Mouse (Mus musculus): ENCODE results near the gene Adra1b. TPM values are rescaled to one million over a fixed set of nuclear protein-coding genes. Genes with fewer than 3 reads are reported as not detected.

The Adra1b gene
- polyA plus RNA-seq, 2 experiments: 0.99 to 2.3 TPM

DNA sequence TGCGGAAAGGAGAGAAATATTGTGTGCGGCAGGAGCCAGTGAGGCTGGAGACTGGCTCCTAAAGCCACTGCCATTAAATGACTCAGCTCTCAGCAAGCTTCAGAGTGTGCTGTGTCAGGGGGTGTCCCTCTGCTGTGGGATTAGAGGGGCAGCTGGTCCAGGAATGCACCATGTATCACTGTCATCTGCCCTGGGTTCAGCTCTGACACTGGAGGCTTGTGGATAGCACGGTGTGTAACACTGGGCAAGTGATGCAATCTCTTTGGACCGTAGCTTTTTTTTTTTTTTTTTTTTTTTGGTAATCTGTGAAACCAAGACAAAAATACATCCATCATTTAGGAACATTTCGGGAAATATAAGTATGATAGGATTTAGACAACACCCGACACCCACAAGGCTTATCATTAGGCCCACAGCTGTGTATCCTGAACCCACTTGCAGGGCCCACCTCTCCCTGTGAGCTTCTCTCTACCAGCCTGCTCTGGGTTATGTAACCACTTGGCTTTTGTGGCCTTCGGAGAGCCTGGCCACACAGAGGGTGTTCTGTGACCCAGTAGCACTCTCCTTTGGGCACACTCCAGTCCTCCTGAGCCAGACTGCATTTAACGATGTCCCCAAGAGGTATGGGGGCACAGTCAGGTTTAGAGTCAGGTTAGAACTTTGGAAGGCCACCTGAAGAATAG lies 26.3 kb upstream of the Adra1b start:
- Histone ChIP-seq H3K27ac (replicated peaks; ENCODE audit: low read depth, low read length) (no peak overlapping the region), H3K4me3 (replicated peaks; ENCODE audit: low read length) (no peak overlapping the region), H3K9me3 (ENCODE audit: control insufficient read depth, low read length) (no peaks in the 10 kb centered on the region), H3K36me3 (ENCODE audit: control insufficient read depth, insufficient read depth, low read length) (no peaks in the 10 kb centered on the region), H3K4me2 (replicated peaks; ENCODE audit: low read depth, low read length, severe bottlenecking) (no peak overlapping the region), H3K27me3 (ENCODE audit: control insufficient read depth, insufficient read depth, low read length) (no peaks in the 10 kb centered on the region), H3K9ac (ENCODE audit: low read depth, low read length, severe bottlenecking) (no peak overlapping the region), H3K4me1 (ENCODE audit: control insufficient read depth, insufficient read depth, low read length) (no peaks in the 10 kb centered on the region)
- DNase-seq (ENCODE audit: low spot score): no peak
- ATAC-seq (ENCODE audit: low FRiP score, low read depth): no peak
- no peak for TF ChIP-seq POLR2A (IDR thresholded peaks at IDR 0.05; ENCODE audit: borderline replicate concordance, extremely low read depth, insufficient read depth, insufficient read length)
- 74% methylated on average over 8 of the region's 8 CpGs for WGBS

DNA sequence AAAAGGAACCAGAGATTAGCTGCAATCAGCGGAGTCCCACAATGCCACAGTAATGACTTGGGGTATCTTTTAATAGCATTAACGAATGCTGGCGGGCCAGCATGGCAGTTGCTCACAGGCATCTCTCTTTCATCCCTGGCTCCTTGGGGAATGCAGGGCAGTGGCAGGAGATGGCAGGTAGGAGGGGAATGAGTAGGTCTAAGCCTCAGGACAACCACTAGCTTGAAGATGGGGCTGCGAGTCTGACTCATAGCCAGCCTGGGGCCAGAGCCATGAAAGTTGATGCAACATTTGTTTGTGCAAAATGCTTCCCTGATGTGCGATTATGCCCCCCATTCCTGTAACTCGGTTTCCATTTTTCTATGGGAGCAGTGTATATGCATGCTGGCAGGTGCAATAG lies 25.2 kb upstream of the Adra1b start:
- Histone ChIP-seq H3K4me1 (ENCODE audit: control insufficient read depth, insufficient read depth, low read length) (no peaks in the 10 kb centered on the region), H3K9me3 (ENCODE audit: control insufficient read depth, low read length) (no peaks in the 10 kb centered on the region), H3K9ac (ENCODE audit: low read depth, low read length, severe bottlenecking) (no peak overlapping the region), H3K4me2 (replicated peaks; ENCODE audit: low read depth, low read length, severe bottlenecking) (no peak overlapping the region), H3K36me3 (ENCODE audit: control insufficient read depth, insufficient read depth, low read length) (no peaks in the 10 kb centered on the region), H3K4me3 (replicated peaks; ENCODE audit: low read length) (no peak overlapping the region), H3K27ac (replicated peaks; ENCODE audit: low read depth, low read length) (no peak overlapping the region), H3K27me3 (ENCODE audit: control insufficient read depth, insufficient read depth, low read length) (no peaks in the 10 kb centered on the region)
- no peak for DNase-seq (ENCODE audit: low spot score)
- ATAC-seq (ENCODE audit: low FRiP score, low read depth): no peak
- no peak for TF ChIP-seq POLR2A (IDR thresholded peaks at IDR 0.05; ENCODE audit: borderline replicate concordance, extremely low read depth, insufficient read depth, insufficient read length)
- 67% methylated on average over 6 of the region's 6 CpGs for WGBS

GRCm38 (mm10) chr11:43925584-43925983 lies 24.6 kb upstream of the Adra1b start:
- H3K9ac ChIP-seq (ENCODE audit: low read depth, low read length, severe bottlenecking): no peak overlapping the region
- no peak for TF ChIP-seq POLR2A (IDR thresholded peaks at IDR 0.05; ENCODE audit: borderline replicate concordance, extremely low read depth, insufficient read depth, insufficient read length)
- 35% methylated on average over 6 of the region's 6 CpGs for WGBS
- no peak overlapping the region for H3K27ac ChIP-seq (replicated peaks; ENCODE audit: low read depth, low read length)
- no peaks in the 10 kb centered on the region for H3K36me3 ChIP-seq (ENCODE audit: control insufficient read depth, insufficient read depth, low read length)
- no peaks in the 10 kb centered on the region for H3K4me1 ChIP-seq (ENCODE audit: control insufficient read depth, insufficient read depth, low read length)
- H3K9me3 ChIP-seq (ENCODE audit: control insufficient read depth, low read length): no peaks in the 10 kb centered on the region
- H3K4me2 ChIP-seq (replicated peaks; ENCODE audit: low read depth, low read length, severe bottlenecking): no peak overlapping the region
- H3K4me3 ChIP-seq (replicated peaks; ENCODE audit: low read length): no peak overlapping the region
- DNase-seq (ENCODE audit: low spot score) (no peak), ATAC-seq (ENCODE audit: low FRiP score, low read depth) (no peak)
- no peaks in the 10 kb centered on the region for H3K27me3 ChIP-seq (ENCODE audit: control insufficient read depth, insufficient read depth, low read length)

DNA sequence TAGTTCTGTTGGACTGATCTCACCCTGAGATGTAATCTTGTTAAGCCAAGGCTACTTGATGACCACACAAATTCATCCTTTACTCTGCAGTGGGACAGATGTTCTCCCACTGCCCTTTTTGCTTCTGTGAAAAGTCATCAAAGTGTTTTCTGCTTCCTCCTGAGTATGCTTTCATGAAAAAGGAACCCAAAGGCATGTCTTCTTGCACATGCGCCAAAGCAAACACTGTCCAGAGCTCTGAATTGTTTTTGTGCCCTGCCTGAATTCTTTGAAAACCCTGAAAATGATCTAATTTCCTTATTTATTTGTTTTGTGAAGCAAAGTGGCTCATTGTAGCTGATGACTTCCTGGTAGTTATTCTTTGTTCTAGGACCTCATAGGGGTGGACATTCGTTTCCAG lies 20.7 kb upstream of the Adra1b start:
- no peaks in the 10 kb centered on the region for H3K27me3 ChIP-seq (ENCODE audit: control insufficient read depth, insufficient read depth, low read length)
- H3K4me1 ChIP-seq (ENCODE audit: control insufficient read depth, insufficient read depth, low read length): no peaks in the 10 kb centered on the region
- no peak for TF ChIP-seq POLR2A (IDR thresholded peaks at IDR 0.05; ENCODE audit: borderline replicate concordance, extremely low read depth, insufficient read depth, insufficient read length)
- no peak overlapping the region for H3K27ac ChIP-seq (replicated peaks; ENCODE audit: low read depth, low read length)
- H3K9ac ChIP-seq (ENCODE audit: low read depth, low read length, severe bottlenecking): no peak overlapping the region
- WGBS: 66% methylated on average over 2 of the region's 2 CpGs
- DNase-seq (ENCODE audit: low spot score) (no peak), ATAC-seq (ENCODE audit: low FRiP score, low read depth) (no peak)
- no peaks in the 10 kb centered on the region for H3K36me3 ChIP-seq (ENCODE audit: control insufficient read depth, insufficient read depth, low read length)
- H3K4me2 ChIP-seq (replicated peaks; ENCODE audit: low read depth, low read length, severe bottlenecking): no peak overlapping the region
- no peaks in the 10 kb centered on the region for H3K9me3 ChIP-seq (ENCODE audit: control insufficient read depth, low read length)
- H3K4me3 ChIP-seq (replicated peaks; ENCODE audit: low read length): no peak overlapping the region

- Histone ChIP-seq H3K36me3 (ENCODE audit: control insufficient read depth, insufficient read depth, low read length) (no peaks in the 10 kb centered on the region), H3K4me1 (ENCODE audit: control insufficient read depth, insufficient read depth, low read length) (no peaks in the 10 kb centered on the region), H3K9me3 (ENCODE audit: control insufficient read depth, low read length) (no peaks in the 10 kb centered on the region), H3K9ac (ENCODE audit: low read depth, low read length, severe bottlenecking) (no peak overlapping the region), H3K27ac (replicated peaks; ENCODE audit: low read depth, low read length) (no peak overlapping the region), H3K4me3 (replicated peaks; ENCODE audit: low read length) (no peak overlapping the region), H3K4me2 (replicated peaks; ENCODE audit: low read depth, low read length, severe bottlenecking) (no peak overlapping the region), H3K27me3 (ENCODE audit: control insufficient read depth, insufficient read depth, low read length) (no peaks in the 10 kb centered on the region)
- no peak for TF ChIP-seq POLR2A (IDR thresholded peaks at IDR 0.05; ENCODE audit: borderline replicate concordance, extremely low read depth, insufficient read depth, insufficient read length)
- ATAC-seq (ENCODE audit: low FRiP score, low read depth) (no peak), DNase-seq (ENCODE audit: low spot score) (no peak)
- WGBS: 68% methylated on average over 7 of the region's 7 CpGs
Measured at GRCm38 (mm10) chr11:43919492-43920055, 18.6 kb upstream of the Adra1b start.

Measured in limb, embryonic 14.5 days (tissue).